Mouse (Mus musculus) hindbrain, embryonic 14.5 days (tissue): ENCODE results near the gene Gpr1. TPM values are rescaled to one million over a fixed set of nuclear protein-coding genes. Genes with fewer than 3 reads are reported as not detected.
A peak's percentile ranks its signal among the peaks of the same experiment; 100 is the strongest.

Experiments used
- ATAC-seq: fragments of 200-750 bp; cut with Nextera tagmentation; 2 replicates; pipeline ENCODE4 v1.8.0; 2017; ENCODE audit warnings: moderate number of reproducible peaks, mild to moderate bottlenecking, moderate TSS enrichment, moderate library complexity; ENCODE audit not compliant: low FRiP score
- DNase-seq: peaks from one replicate; pipeline ENCODE4 v3.0.0-alpha.2; 2015; ENCODE audit warnings: low spot score
- H3K27ac ChIP-seq: fragments of 300-500 bp; sonication (generic); 2 replicates; pipeline ENCODE4 v1.5.1; 2014; ENCODE audit warnings: mild to moderate bottlenecking, moderate library complexity
- H3K27me3 ChIP-seq: fragments of 300-500 bp; sonication (generic); 2 replicates; pipeline ENCODE4 v1.6.1; 2014; ENCODE audit warnings: mild to moderate bottlenecking, low read length, mixed read lengths; ENCODE audit not compliant: control insufficient read depth, insufficient read depth
- H3K36me3 ChIP-seq: fragments of 300-500 bp; sonication (generic); replicated peaks from 2 replicates; pipeline ENCODE4 v1.6.1; 2014; ENCODE audit not compliant: control insufficient read depth, insufficient read depth
- H3K4me1 ChIP-seq: fragments of 300-500 bp; sonication (generic); replicated peaks from 2 replicates; pipeline ENCODE4 v1.6.1; 2014; ENCODE audit warnings: antibody characterized with exemption, low read length, mixed read lengths; ENCODE audit not compliant: control insufficient read depth, insufficient read depth
- H3K4me2 ChIP-seq: fragments of 300-500 bp; sonication (generic); replicated peaks from 2 replicates; pipeline ENCODE4 v1.6.1; 2014; ENCODE audit warnings: mild to moderate bottlenecking, moderate library complexity
- H3K4me3 ChIP-seq: fragments of 300-500 bp; sonication (generic); replicated peaks from 2 replicates; pipeline ENCODE4 v1.5.1; 2014; ENCODE audit warnings: mild to moderate bottlenecking, low read length
- H3K9ac ChIP-seq: fragments of 300-500 bp; sonication (generic); 2 replicates; pipeline ENCODE4 v1.6.1; 2014
- H3K9me3 ChIP-seq: fragments of 300-500 bp; sonication (generic); 2 replicates; pipeline ENCODE4 v1.6.1; 2016; ENCODE audit warnings: low read length; ENCODE audit not compliant: control insufficient read depth
- WGBS: fragments of 180-500 bp; shearing (Covaris S2); extraction: QIAGEN DNeasy Blood & Tissue Kit; methylation state at CpG from one replicate; pipeline ENCODE4 v1.1.7; 2014; 5-methylcytosine and 5-hydroxymethylcytosine counted together
- polyA plus RNA-seq: library from polyadenylated mRNA; unstranded; fragments of >200 nt; fragmentation: Nextera tagmentation; extraction: Ambion mirVana; gene quantifications from 2 replicates; pipeline ENCODE4 v1.2.1, GENCODE M21; 2014

Gene Gpr1
- polyA plus RNA-seq, 1 experiment from 2014 or later: 0.35 TPM

- ATAC-seq (no peak), DNase-seq (no peak)
- Histone ChIP-seq H3K4me3 (no peak overlapping the region), H3K27me3 (no peaks in the 10 kb centered on the region), H3K4me2 (no peak overlapping the region), H3K36me3 (no peaks in the 10 kb centered on the region), H3K9ac (no peak overlapping the region), H3K4me1 (peaks cover 6% of the 10 kb centered on the region; the same call in 1 of the 2 replicates), H3K27ac (no peak overlapping the region), H3K9me3 (no peaks in the 10 kb centered on the region)
- whole genome bisulfite sequencing: 20% methylated on average over 5 of the region's 5 CpGs
These were observed 23.0 kb upstream of the Gpr1 start for GRCm38 (mm10) chr1:63237371-63237770.

DNA sequence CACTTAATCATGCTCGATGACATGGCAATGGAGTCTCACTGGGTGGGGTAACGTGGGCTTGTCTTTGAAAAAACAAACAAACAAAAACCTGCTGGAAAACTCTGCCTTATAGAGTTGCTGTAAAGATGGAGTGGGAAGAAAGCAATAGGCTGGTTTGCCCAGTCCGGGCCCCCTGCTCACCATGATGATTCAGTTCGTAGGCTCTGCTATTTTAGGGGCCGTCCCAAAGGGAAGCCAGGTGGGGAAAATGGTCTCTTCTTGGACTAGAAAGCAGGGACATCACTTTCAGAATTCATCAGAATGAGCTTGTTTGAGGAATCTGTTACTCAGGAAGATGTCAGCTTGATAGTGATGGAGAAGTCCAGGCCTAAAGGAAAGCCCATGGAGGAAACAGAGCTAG, 12.9 kb upstream of the Gpr1 start:
- H3K4me1 ChIP-seq: no peaks in the 10 kb centered on the region
- H3K36me3 ChIP-seq: no peaks in the 10 kb centered on the region
- H3K4me3 ChIP-seq: no peak overlapping the region
- no peaks in the 10 kb centered on the region for H3K27me3 ChIP-seq
- H3K9me3 ChIP-seq: no peaks in the 10 kb centered on the region
- no peak overlapping the region for H3K4me2 ChIP-seq
- no peak overlapping the region for H3K9ac ChIP-seq
- WGBS: 75% methylated on average over 5 of the region's 5 CpGs
- no peak for ATAC-seq
- H3K27ac ChIP-seq: no peak overlapping the region
- no peak for DNase-seq

DNA sequence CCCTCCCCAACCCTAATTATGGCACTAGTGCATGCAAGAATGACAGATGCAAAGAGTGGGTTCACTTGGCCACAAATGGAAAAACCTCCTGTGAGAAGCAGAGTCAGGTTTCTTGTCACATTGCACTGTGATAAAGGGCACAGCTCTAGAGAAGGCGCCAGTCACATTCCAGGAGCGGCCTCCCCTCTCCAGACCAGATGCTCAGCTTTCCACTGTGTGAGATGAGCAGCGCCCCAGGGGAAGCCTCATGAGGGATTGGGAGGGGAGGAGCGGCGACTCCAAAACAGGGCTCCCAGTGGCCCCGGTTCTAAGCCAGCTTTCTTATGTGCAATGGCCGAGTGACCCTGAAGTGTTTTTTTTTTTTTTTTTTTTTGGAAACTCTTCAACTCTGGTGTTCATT, 11.5 kb upstream of the Gpr1 start:
- DNase-seq: no peak
- 9% methylated on average over 7 of the region's 7 CpGs for WGBS

GRCm38 (mm10) chr1:63225009-63225408, 10.7 kb upstream of the Gpr1 start:
- WGBS: 85% methylated on average over 4 of the region's 4 CpGs
- Histone ChIP-seq H3K27me3 (no peaks in the 10 kb centered on the region), H3K9me3 (no peaks in the 10 kb centered on the region), H3K4me2 (no peak overlapping the region), H3K9ac (no peak overlapping the region), H3K27ac (no peak overlapping the region), H3K4me3 (no peak overlapping the region), H3K36me3 (no peaks in the 10 kb centered on the region), H3K4me1 (no peaks in the 10 kb centered on the region)
- ATAC-seq: no peak
- DNase-seq: no peak

More for the DNA sequence above, 11.5 kb upstream of the Gpr1 start:
- ATAC-seq: no peak
- Histone ChIP-seq H3K4me2 (no peak overlapping the region), H3K9me3 (no peaks in the 10 kb centered on the region), H3K27me3 (no peaks in the 10 kb centered on the region), H3K4me3 (no peak overlapping the region), H3K36me3 (no peaks in the 10 kb centered on the region), H3K4me1 (no peaks in the 10 kb centered on the region), H3K9ac (no peak overlapping the region), H3K27ac (no peak overlapping the region)

DNA sequence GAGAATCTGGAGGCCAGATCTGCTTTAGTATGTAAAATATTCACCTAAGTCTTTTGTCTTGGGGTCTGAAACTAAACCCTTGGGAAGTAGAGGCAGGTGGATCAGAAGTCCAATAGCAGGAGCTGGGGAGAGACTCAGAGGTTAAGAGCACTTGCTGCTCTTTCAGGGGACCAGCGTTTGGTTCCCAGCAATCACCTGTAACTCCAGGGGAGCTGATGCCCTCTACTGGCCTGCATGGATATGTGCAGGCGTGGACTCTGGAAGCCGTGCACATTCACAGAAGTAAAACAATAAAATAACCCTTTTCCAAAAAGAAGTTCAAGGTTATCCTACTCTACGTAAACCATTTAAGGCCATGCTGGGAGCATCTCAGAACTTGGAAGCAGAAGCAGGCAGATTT, 4.9 kb upstream of the Gpr1 start:
- Histone ChIP-seq H3K27me3 (no peaks in the 10 kb centered on the region), H3K9ac (no peak overlapping the region), H3K27ac (no peak overlapping the region), H3K4me2 (no peak overlapping the region), H3K4me1 (peaks cover 6% of the 10 kb centered on the region; the same call in 1 of the 2 replicates), H3K4me3 (no peak overlapping the region), H3K9me3 (no peaks in the 10 kb centered on the region), H3K36me3 (no peaks in the 10 kb centered on the region)
- WGBS: 91% methylated on average over 4 of the region's 4 CpGs
- DNase-seq (no peak), ATAC-seq (no peak)

- Histone ChIP-seq H3K4me3 (no peak overlapping the region), H3K36me3 (no peaks in the 10 kb centered on the region), H3K9me3 (no peaks in the 10 kb centered on the region), H3K4me1 (peaks cover 16% of the 10 kb centered on the region; the same call in 1 of the 2 replicates), H3K27ac (peak overlapping the region; percentile 24), H3K4me2 (no peak overlapping the region), H3K27me3 (no peaks in the 10 kb centered on the region), H3K9ac (no peak overlapping the region)
- 42% methylated on average over 7 of the region's 7 CpGs for whole genome bisulfite sequencing
- DNase-seq (no peak), ATAC-seq (no peak; the same call in 1 of the 2 replicates)
These were observed 288 bp upstream of the Gpr1 start for GRCm38 (mm10) chr1:63214631-63215030.

GRCm38 (mm10) chr1:63213478-63214270, 669 bp downstream of the Gpr1 start:
- peak overlapping the region; percentile 47 for H3K4me2 ChIP-seq
- peak overlapping the region; percentile 57 for H3K27ac ChIP-seq
- no peaks in the 10 kb centered on the region for H3K9me3 ChIP-seq
- no peaks in the 10 kb centered on the region for H3K36me3 ChIP-seq
- H3K4me1 ChIP-seq: peaks cover 16% of the 10 kb centered on the region; the same call in 1 of the 2 replicates
- DNase-seq (no peak), ATAC-seq (0 out of 2 replicates have a peak, but pooled peaks have one; percentile 31)
- H3K4me3 ChIP-seq: peak overlapping the region; percentile 1; the same call in 1 of the 2 replicates
- no peaks in the 10 kb centered on the region for H3K27me3 ChIP-seq
- 20% methylated on average over 22 of the region's 22 CpGs for WGBS
- peak overlapping the region; percentile 50 for H3K9ac ChIP-seq

- H3K4me2 ChIP-seq: no peak overlapping the region
- H3K9ac ChIP-seq: no peak overlapping the region
- peaks cover 16% of the 10 kb centered on the region; the same call in 1 of the 2 replicates for H3K4me1 ChIP-seq
- no peaks in the 10 kb centered on the region for H3K36me3 ChIP-seq
- H3K27ac ChIP-seq: no peak overlapping the region
- WGBS: 21% methylated on average over 6 of the region's 6 CpGs
- no peaks in the 10 kb centered on the region for H3K27me3 ChIP-seq
- H3K4me3 ChIP-seq: no peak overlapping the region
- no peak for DNase-seq
- no peak for ATAC-seq
- H3K9me3 ChIP-seq: no peaks in the 10 kb centered on the region
These were observed 4.3 kb downstream of the Gpr1 start for GRCm38 (mm10) chr1:63209861-63210529.

GRCm38 (mm10) chr1:63207607-63208006, 6.7 kb downstream of the Gpr1 start:
- no peak for ATAC-seq
- H3K36me3 ChIP-seq: no peaks in the 10 kb centered on the region
- no peak overlapping the region for H3K4me2 ChIP-seq
- H3K27me3 ChIP-seq: no peaks in the 10 kb centered on the region
- H3K9me3 ChIP-seq: no peaks in the 10 kb centered on the region
- DNase-seq: no peak
- peaks cover 13% of the 10 kb centered on the region for H3K4me1 ChIP-seq
- no peak overlapping the region for H3K4me3 ChIP-seq
- no peak overlapping the region for H3K9ac ChIP-seq
- no peak overlapping the region for H3K27ac ChIP-seq
- WGBS: 93% methylated on average over 3 of the region's 3 CpGs
